Mouse (Mus musculus) liver, embryonic 15.5 days (tissue): Measurements from ENCODE around the gene Rbm5. TPM values are rescaled to one million over a fixed set of nuclear protein-coding genes. Genes with fewer than 3 reads are reported as not detected.
A peak's percentile ranks its signal among the peaks of the same experiment; 100 is the strongest.

ENCODE experiments used
- ATAC-seq: fragments of 200-750 bp; cut with Nextera tagmentation; 2 replicates; pipeline ENCODE4 v1.8.0; 2017; ENCODE audit warnings: moderate number of reproducible peaks, mild to moderate bottlenecking, moderate library complexity; ENCODE audit not compliant: insufficient read depth
- H3K27ac ChIP-seq: fragments of 300-500 bp; sonication (generic); replicated peaks from 2 replicates; pipeline ENCODE4 v1.5.1; 2015; ENCODE audit warnings: mild to moderate bottlenecking, inconsistent platforms
- H3K27me3 ChIP-seq: fragments of 300-500 bp; sonication (generic); 2 replicates; pipeline ENCODE4 v1.6.1; 2015; ENCODE audit warnings: mild to moderate bottlenecking, inconsistent platforms
- H3K36me3 ChIP-seq: fragments of 300-500 bp; sonication (generic); replicated peaks from 2 replicates; pipeline ENCODE4 v1.6.1; 2015; ENCODE audit warnings: moderate library complexity, mild to moderate bottlenecking, inconsistent platforms
- H3K4me1 ChIP-seq: fragments of 300-500 bp; sonication (generic); replicated peaks from 2 replicates; pipeline ENCODE4 v1.6.1; 2015; ENCODE audit warnings: inconsistent platforms
- H3K4me2 ChIP-seq: fragments of 300-500 bp; sonication (generic); 2 replicates; pipeline ENCODE4 v1.6.1; 2015; ENCODE audit warnings: moderate library complexity, mild to moderate bottlenecking, inconsistent platforms
- H3K4me3 ChIP-seq: fragments of 300-500 bp; sonication (generic); replicated peaks from 2 replicates; pipeline ENCODE4 v1.5.1; 2015; ENCODE audit warnings: mild to moderate bottlenecking, inconsistent platforms
- H3K9ac ChIP-seq: fragments of 300-500 bp; sonication (generic); 2 replicates; pipeline ENCODE4 v1.6.1; 2015; ENCODE audit warnings: moderate library complexity, mild to moderate bottlenecking, inconsistent platforms
- H3K9me3 ChIP-seq: fragments of 300-500 bp; sonication (generic); replicated peaks from 2 replicates; pipeline ENCODE4 v1.6.1; 2016; ENCODE audit warnings: inconsistent platforms
- WGBS: fragments of 180-500 bp; shearing (Covaris S2); methylation state at CpG from one replicate; pipeline ENCODE4 v1.1.7; 2015; ENCODE audit warnings: mixed read lengths; ENCODE audit not compliant: insufficient replicate concordance; 5-methylcytosine and 5-hydroxymethylcytosine counted together
- polyA plus RNA-seq: library from polyadenylated mRNA; unstranded; fragments of >200 nt; fragmentation: Nextera tagmentation; extraction: Ambion mirVana; gene quantifications from 2 replicates; pipeline ENCODE4 v1.2.1, GENCODE M21; 2015

Rbm5 gene
- polyA plus RNA-seq, 1 experiment from 2014 or later = 63.8 TPM

DNA sequence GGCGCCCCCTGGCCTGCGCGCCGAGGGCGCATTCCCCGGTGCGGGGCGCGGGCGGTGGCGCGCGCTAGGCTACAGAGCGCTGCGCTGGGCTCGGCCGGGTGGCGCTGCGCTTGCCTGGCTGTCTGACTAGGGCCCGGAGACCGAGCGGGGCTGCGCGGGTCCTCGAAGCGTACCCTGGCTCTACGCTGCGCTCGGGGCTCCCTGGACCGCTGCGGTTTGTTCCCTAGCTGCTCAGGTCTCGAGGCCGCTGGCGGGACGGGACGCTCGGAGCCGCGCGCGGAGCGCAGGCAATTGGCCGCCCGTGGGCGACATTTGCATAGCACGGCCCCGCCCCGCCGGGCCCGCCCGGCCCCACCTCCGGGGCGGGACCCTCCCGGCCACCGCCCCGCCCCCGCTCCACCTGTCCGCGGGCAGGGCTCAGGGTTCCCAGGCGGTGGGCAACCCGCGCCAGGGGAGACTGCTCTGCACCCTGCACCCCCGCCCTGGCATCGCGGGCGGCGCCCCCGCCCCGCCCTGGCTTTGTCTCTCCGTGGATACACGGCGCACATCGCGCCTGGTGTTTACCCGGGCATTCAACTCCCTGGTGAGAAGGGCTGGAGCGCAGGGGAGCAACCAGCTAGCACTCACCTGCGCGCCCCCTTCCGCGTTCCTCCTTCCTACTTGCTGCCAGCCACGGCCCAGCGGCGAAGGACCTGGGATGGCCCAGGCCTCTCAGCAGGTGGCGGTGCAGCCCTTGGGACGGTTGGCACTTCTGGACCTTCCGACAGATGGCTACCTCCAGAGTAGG, 60.9 kb downstream of the Rbm5 start, which contains the start of gene Sema3f:
Gene Sema3f, minus strand, starts transcription at position 779 of the 787 bp plus-strand sequence.
- Histone ChIP-seq H3K4me3 (peak within 1 kb of the TSS; percentile 57), H3K36me3 (no peaks in the 10 kb centered on the region), H3K4me1 (peaks cover 34% of the 10 kb centered on the region), H3K27me3 (peaks cover 99% of the 10 kb centered on the region), H3K9me3 (no peaks in the 10 kb centered on the region), H3K9ac (peak within 1 kb of the TSS; percentile 39; the same call in 1 of the 2 replicates), H3K27ac (no peak within 1 kb of the TSS), H3K4me2 (peak within 1 kb of the TSS; percentile 86)
- peak; percentile 79 for ATAC-seq
- 2% methylated on average over 80 of the region's 86 CpGs for WGBS

DNA sequence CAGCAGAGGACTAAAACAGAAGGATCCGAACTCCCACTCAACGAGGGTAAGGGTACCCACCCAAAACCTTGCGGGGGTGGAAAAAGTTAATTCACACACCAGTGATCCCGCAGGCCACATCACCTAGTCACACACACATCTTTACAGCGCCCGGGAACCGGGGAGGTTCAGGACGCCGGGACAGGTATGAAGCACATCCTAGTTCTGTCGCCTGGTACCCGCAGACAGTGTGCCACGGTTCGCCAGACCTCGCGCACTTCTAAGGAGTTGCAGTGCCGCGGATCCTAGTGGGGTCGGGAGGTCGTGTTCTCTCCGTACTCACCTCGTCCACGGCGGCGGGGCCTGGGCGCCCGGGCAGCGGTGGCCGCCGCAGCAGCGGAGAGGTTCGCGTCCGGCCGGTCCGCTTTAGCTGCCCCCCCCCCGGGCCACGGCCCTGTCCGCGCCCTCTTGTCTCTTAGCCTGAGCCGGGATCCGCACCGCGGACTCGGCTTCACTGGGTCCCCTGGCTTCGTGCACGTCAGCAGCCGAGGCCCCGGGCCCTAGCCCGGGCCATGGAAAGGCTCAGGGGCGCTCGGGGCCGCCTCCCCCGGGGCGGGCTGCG, 61.6 kb downstream of the Rbm5 start:
- Histone ChIP-seq H3K9ac (peak overlapping the region; percentile 39; the same call in 1 of the 2 replicates), H3K4me2 (peak overlapping the region; percentile 86), H3K27me3 (peaks cover 98% of the 10 kb centered on the region), H3K4me3 (peak overlapping the region; percentile 57), H3K4me1 (peaks cover 28% of the 10 kb centered on the region), H3K9me3 (no peaks in the 10 kb centered on the region), H3K27ac (no peak overlapping the region), H3K36me3 (no peaks in the 10 kb centered on the region)
- ATAC-seq = no peak
- 1% methylated on average over 55 of the region's 55 CpGs for WGBS

DNA sequence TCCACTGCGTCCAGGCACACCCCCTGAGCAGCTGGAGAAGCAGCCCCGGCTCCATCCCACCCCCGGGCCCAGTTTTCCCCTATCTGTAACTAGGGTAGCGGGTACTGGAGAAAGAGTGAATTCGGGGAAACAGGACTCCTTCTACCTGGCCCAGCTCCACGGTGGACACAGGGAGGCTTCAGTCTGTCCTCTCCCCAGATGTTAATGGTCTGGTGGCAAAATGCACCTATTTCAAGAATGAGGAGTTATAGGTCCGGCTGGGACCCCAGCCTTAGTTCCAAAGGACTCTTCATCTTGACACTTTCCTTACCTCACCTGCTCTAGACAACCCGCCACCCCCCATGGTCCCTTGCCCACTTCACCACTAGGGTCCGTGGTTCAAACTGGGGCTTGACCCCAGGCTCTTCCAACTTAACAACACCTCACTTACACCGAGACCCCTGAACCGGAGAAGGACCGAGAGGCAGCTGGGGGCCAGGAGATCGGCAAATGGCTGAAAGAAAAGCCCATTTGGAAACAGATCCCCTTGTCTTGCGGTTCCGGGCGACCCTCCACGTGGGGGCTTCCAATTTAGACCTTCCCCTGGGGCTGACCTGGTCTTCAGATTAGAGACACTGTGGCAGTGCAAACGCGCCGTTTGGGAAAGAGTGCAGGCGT, 62.2 kb downstream of the Rbm5 start:
- no peak overlapping the region for H3K27ac ChIP-seq
- H3K4me2 ChIP-seq = peak overlapping the region; percentile 86
- peak overlapping the region; percentile 57 for H3K4me3 ChIP-seq
- H3K9me3 ChIP-seq = no peaks in the 10 kb centered on the region
- peaks cover 25% of the 10 kb centered on the region for H3K4me1 ChIP-seq
- WGBS = 6% methylated on average over 21 of the region's 21 CpGs
- no peak for ATAC-seq
- peaks cover 94% of the 10 kb centered on the region for H3K27me3 ChIP-seq
- no peaks in the 10 kb centered on the region for H3K36me3 ChIP-seq
- no peak overlapping the region for H3K9ac ChIP-seq

DNA sequence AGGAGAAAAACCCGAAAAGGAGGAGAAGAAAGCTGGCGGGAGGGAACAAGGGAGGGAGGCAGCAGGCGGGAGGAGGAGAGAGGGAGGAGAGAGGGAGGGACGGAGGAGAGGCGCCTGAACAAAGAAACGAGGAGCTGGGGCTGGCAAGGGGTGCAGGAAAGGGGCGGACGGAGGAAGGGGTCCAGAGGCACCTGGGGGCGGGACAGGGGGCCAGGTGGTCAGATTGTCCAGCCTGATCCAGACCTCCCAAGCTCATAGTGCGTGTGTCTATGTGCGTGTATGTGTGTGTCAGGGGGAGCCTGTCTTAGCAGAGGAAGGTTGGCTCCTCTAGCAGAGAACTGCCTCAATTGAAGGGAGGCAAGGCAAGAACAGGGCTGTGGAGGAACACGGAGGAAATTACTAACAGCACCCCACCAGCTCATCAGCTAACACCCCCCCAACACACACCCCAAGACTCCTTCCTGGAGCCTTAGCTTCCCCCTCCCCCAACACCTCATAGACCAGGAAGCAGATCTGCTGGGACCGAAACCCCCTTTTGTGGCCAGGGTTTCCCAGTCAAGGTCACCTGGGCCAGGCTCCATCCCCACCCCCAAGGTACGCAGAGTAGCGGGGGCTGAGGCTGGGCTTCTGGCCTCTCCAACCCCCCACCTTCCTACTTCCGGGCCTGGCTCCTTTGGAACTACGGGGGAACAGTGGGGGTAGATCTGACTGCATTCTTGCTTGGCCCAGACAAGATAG, 62.9 kb downstream of the Rbm5 start:
- WGBS = 4% methylated on average over 17 of the region's 17 CpGs
- ATAC-seq = no peak
- Histone ChIP-seq H3K27ac (no peak overlapping the region), H3K4me2 (peak overlapping the region; percentile 86), H3K4me3 (peak overlapping the region; percentile 57; the same call in 1 of the 2 replicates), H3K36me3 (no peaks in the 10 kb centered on the region), H3K4me1 (peaks cover 25% of the 10 kb centered on the region), H3K9ac (no peak overlapping the region), H3K9me3 (no peaks in the 10 kb centered on the region), H3K27me3 (peaks cover 92% of the 10 kb centered on the region)

DNA sequence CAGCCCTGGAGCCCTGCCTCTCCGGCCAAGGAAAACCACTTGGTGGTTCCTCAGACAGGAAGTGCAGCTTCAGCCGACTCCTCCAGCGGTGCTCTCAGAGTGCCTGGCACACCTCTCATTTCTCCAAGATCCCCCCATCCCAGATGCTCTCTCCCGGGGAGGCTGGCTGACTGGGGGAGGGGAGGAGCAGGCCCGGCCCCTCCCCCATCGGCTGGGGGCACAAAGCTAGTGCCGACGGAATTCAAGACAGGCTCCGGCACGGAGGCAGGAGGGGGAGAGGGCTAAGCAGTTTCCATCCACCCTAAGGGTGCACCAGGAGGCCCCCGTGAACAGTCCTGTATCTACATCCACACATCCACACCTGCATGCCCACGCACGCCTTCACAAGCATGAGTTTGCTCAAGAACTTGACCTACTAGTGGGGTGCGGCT, 64.0 kb downstream of the Rbm5 start:
- peaks cover 89% of the 10 kb centered on the region for H3K27me3 ChIP-seq
- 5% methylated on average over 14 of the region's 14 CpGs for WGBS
- peaks cover 25% of the 10 kb centered on the region for H3K4me1 ChIP-seq
- H3K27ac ChIP-seq = no peak overlapping the region
- no peak overlapping the region for H3K9ac ChIP-seq
- H3K4me2 ChIP-seq = no peak overlapping the region
- H3K4me3 ChIP-seq = no peak overlapping the region
- no peaks in the 10 kb centered on the region for H3K36me3 ChIP-seq
- H3K9me3 ChIP-seq = no peaks in the 10 kb centered on the region
- no peak for ATAC-seq

DNA sequence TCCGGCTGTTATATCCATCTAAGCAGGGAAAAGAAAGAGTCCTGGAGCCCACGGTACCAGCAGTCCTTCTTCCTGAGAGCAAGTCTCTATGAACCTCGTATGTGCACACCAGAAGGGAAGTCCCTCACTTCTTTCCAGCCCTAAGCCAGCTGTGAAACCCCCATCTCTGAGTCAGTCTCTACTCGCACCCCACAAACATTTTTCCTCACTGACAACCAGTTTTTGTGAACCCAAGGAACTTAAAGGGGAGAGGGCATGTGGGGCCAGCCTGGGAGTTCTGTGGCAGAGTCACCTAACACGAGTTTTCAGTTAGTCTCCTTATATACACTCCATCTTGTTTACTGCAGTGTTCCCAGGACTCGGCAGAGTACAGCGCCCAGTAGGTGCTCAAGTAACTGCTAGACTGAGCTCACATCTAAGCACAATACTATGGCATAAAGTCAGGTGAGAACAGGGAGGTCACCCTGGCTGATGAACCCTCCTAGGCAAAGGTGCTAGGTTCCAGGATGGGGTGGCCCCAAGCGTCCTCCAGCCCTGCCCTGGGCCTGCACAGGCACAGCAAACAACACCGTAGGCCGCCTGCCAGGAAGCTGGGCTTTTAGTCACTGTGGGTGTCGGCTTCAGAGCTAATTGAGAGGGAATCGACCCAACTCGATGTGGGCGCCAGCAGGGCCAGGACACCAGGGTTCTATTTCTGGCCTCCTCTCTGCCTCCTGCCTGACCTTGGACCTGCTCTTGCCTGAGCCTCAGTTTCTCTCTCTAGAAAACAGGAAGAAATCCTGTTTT, 67.3 kb downstream of the Rbm5 start:
- peaks cover 7% of the 10 kb centered on the region for H3K4me1 ChIP-seq
- H3K4me3 ChIP-seq = no peak overlapping the region
- peaks cover 79% of the 10 kb centered on the region for H3K27me3 ChIP-seq

DNA sequence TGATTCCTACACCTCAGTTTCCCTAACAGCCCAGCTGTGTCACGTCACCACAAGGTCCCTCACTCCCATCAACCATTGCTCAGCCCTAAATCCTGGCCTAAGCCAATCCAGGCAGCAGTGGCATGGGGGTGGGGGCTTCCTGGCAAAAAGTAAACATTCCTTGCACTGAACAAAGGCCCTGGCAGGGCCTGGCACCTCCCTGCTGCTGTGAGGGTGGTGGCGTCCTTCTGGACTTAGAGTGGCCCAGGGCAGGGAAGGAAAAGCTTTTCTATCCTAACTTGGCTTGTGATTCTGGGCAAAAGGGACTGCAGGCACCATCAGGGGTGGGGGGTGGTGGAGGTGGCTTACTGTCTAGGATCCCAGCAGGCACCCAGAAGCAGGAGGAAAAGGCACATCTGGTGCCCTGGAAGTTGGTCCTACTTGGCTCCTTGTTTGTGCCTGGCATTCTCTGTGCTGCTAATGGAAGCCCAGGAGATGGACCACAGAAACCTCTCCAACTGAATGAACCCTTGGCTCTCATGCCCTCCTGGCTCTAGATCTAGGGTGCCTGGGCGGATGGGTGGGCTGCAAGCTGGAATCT, 68.1 kb downstream of the Rbm5 start:
- no peaks in the 10 kb centered on the region; the same call in none of the 2 replicates for H3K4me1 ChIP-seq

More for the DNA sequence above, 67.3 kb downstream of the Rbm5 start:
- H3K9me3 ChIP-seq = no peaks in the 10 kb centered on the region
- no peak overlapping the region for H3K27ac ChIP-seq
- ATAC-seq = no peak
- H3K4me2 ChIP-seq = no peak overlapping the region
- H3K36me3 ChIP-seq = no peaks in the 10 kb centered on the region
- H3K9ac ChIP-seq = no peak overlapping the region
- WGBS = 46% methylated on average over 14 of the region's 14 CpGs

DNA sequence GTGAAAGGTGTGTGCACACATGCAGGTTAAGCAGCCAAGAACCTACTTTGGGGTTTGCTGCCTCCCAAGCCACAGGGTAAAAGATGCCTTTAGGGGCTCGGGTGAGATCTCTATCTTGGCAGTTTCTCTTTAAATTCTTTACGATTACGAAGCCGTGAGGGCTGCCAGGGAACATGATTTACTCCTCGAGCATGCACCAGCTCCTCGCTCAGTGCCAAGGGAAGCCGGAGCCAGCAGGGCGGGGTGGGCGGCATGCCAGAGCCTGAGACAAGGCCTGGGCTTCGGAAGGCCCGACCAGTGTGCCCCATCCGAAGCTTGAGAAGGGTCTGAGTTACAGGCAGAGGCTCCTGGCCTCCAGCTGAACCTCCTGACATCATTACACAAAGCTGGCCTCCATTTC, 69.2 kb downstream of the Rbm5 start:
- Histone ChIP-seq H3K27me3 (peaks cover 74% of the 10 kb centered on the region), H3K4me3 (no peak overlapping the region), H3K36me3 (no peaks in the 10 kb centered on the region), H3K4me2 (no peak overlapping the region), H3K4me1 (no peaks in the 10 kb centered on the region; the same call in 1 of the 2 replicates), H3K27ac (no peak overlapping the region), H3K9ac (no peak overlapping the region), H3K9me3 (no peaks in the 10 kb centered on the region)
- ATAC-seq = no peak
- 55% methylated on average over 12 of the region's 12 CpGs for WGBS

More for the DNA sequence above, 68.1 kb downstream of the Rbm5 start:
- no peak overlapping the region for H3K4me3 ChIP-seq
- no peak overlapping the region for H3K4me2 ChIP-seq
- no peaks in the 10 kb centered on the region for H3K36me3 ChIP-seq
- H3K27ac ChIP-seq = no peak overlapping the region
- ATAC-seq = no peak
- peaks cover 78% of the 10 kb centered on the region for H3K27me3 ChIP-seq
- H3K9me3 ChIP-seq = no peaks in the 10 kb centered on the region
- no peak overlapping the region for H3K9ac ChIP-seq
- WGBS = 60% methylated on average over 3 of the region's 3 CpGs

DNA sequence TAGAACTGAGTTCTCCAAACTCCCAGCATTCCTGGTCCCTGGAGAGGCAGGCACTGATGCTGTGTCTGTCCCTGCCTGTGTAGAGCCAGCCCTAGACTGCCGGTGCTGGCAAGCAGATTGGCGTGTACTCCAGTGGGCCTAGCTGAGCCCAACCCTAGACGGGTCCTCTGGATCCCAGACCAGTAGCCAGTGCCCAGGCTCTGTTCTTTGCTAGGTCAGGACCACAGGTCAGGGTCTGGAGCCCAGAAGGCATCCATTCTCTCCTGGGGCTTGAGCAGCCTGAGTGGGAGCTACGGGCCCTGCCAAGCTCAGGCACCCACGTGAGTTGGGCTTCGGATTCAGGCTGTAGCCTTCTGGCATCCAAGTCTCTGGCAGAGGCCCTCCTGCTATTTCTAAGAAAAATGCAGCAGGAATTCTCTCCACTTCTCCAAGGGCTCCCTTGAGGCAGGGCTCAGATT, 70.7 kb downstream of the Rbm5 start:
- Histone ChIP-seq H3K9ac (no peak overlapping the region), H3K9me3 (no peaks in the 10 kb centered on the region), H3K4me1 (no peaks in the 10 kb centered on the region; the same call in 1 of the 2 replicates), H3K4me2 (no peak overlapping the region), H3K27ac (no peak overlapping the region), H3K4me3 (no peak overlapping the region), H3K36me3 (no peaks in the 10 kb centered on the region), H3K27me3 (peaks cover 69% of the 10 kb centered on the region)
- WGBS = 56% methylated on average over 6 of the region's 6 CpGs
- no peak for ATAC-seq
